Mouse (Mus musculus) 3134 (cell line): ENCODE measurements around the gene Smpx.

Source experiments
- DNase-seq: peaks from one replicate; pipeline ENCODE4 v3.0.0-alpha.2; 2011; ENCODE audit warnings: low spot score; ENCODE audit not compliant: insufficient read length; ENCODE audit errors: extremely low read depth

Smpx gene

GRCm38 (mm10) chrX:157698862-157699261, at the start of gene Smpx:
Smpx (plus strand) TSS chrX:157698910.
- DNase-seq, result no peak

- DNase-seq, result no peak
Observed at GRCm38 (mm10) chrX:157655047-157655446, 43.7 kb upstream of the Smpx start.

GRCm38 (mm10) chrX:157657356-157657755, 41.4 kb upstream of the Smpx start:
- no peak for DNase-seq

- no peak for DNase-seq
Observed at GRCm38 (mm10) chrX:157671820-157672219, 26.9 kb upstream of the Smpx start.

GRCm38 (mm10) chrX:157674667-157675350, 23.9 kb upstream of the Smpx start:
- no peak for DNase-seq

- no peak for DNase-seq
Observed at GRCm38 (mm10) chrX:157691186-157691585, 7.5 kb upstream of the Smpx start.

- DNase-seq, result no peak
Observed at GRCm38 (mm10) chrX:157697591-157698135, 1.0 kb upstream of the Smpx start.

GRCm38 (mm10) chrX:157707236-157707635, 8.5 kb downstream of the Smpx start:
- no peak for DNase-seq

GRCm38 (mm10) chrX:157708616-157709280, 10.0 kb downstream of the Smpx start:
- no peak for DNase-seq

GRCm38 (mm10) chrX:157719907-157720306, 21.2 kb downstream of the Smpx start:
- DNase-seq, result no peak

- no peak for DNase-seq
Observed at GRCm38 (mm10) chrX:157730622-157731341, 32.1 kb downstream of the Smpx start.

- DNase-seq, result peak; percentile 26
Observed at GRCm38 (mm10) chrX:157731658-157732314, 33.1 kb downstream of the Smpx start.

GRCm38 (mm10) chrX:157732346-157732745, 33.6 kb downstream of the Smpx start:
- DNase-seq, result no peak

- DNase-seq, result no peak
Observed at GRCm38 (mm10) chrX:157733836-157734235, 35.1 kb downstream of the Smpx start.

- no peak for DNase-seq
Observed at GRCm38 (mm10) chrX:157734341-157734740, 35.6 kb downstream of the Smpx start.

GRCm38 (mm10) chrX:157747815-157748544, 49.3 kb downstream of the Smpx start:
- DNase-seq, result no peak

GRCm38 (mm10) chrX:157754559-157754958, 55.8 kb downstream of the Smpx start:
- DNase-seq, result no peak

- DNase-seq, result no peak
Observed at GRCm38 (mm10) chrX:157762542-157762941, 63.8 kb downstream of the Smpx start.

- DNase-seq, result no peak
Observed at GRCm38 (mm10) chrX:157801669-157802068, 103.0 kb downstream of the Smpx start.
